Mouse (Mus musculus) bone marrow, adult 2 months (tissue): ENCODE measurements around the gene Myt1.

Experiments
- CTCF ChIP-seq: fragments of 200-500 bp; IDR thresholded peaks from 2 replicates; pipeline ENCODE4 v1.5.1; 2011; ENCODE audit warnings: low read length, control low read depth; ENCODE audit not compliant: control insufficient read depth, insufficient read depth
- POLR2A ChIP-seq: fragments of 200-500 bp; IDR thresholded peaks from 2 replicates; pipeline ENCODE4 v1.6.1; 2011; ENCODE audit warnings: low read depth, mild to moderate bottlenecking, control low read depth, low read length, borderline replicate concordance; ENCODE audit not compliant: control insufficient read depth

DNA sequence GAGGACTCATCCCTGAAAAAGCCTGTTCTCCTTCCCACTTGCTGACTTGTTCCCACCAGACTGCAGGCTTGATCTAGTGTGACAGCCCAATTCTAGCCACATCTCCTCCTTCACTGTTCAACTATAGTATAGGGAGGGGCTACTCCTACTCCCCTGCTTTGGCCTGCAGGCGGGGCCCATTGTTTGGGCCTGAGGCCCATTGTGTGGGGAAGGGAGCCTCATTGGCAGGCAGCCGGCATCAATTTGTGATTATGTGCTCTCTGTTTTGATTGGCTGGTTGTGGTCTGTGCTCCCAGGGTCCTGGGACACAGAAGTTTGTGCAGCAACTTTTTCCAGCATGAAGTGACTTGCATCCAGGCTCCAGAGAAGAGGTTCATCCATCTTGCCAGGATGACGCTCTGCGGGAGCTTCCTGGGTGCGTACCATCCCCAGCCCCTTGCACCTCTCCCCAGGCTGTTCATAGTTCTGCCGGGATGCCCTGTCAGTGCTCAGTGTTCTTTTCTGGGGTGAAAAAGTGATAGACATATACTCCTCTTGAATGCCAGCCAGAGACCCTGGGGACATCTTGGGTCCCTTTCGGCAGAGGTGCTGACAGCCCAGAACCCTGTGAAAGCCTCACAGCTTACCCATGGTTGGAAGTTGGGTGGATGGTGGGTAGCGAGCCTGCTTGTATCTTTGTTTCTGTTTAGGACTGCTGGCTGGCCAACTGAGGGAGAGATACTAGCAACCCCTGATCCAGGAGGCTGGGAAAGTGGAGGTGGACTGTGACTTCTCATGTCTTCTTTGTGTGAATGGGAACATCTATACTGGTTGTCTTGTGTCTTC, at the start of gene Myt1:
- TF ChIP-seq CTCF (no peak), POLR2A (no peak)
